Mouse (Mus musculus) embryonic facial prominence, embryonic 15.5 days (tissue): ENCODE results near the gene 1810010D01Rik. TPM values are rescaled to one million over a fixed set of nuclear protein-coding genes. Genes with fewer than 3 reads are reported as not detected.
A peak's percentile ranks its signal among the peaks of the same experiment; 100 is the strongest.

Experiments
- ATAC-seq: fragments of 200-750 bp; cut with Nextera tagmentation; 2 replicates; pipeline ENCODE4 v1.8.0; 2017; ENCODE audit warnings: low read depth, moderate TSS enrichment; ENCODE audit not compliant: insufficient number of reproducible peaks, low FRiP score, low TSS enrichment
- H3K27ac ChIP-seq: fragments of 300-500 bp; sonication (generic); replicated peaks from 2 replicates; pipeline ENCODE4 v1.5.1; 2015; ENCODE audit warnings: mild to moderate bottlenecking, inconsistent platforms
- H3K27me3 ChIP-seq: fragments of 300-500 bp; sonication (generic); 2 replicates; pipeline ENCODE4 v1.6.1; 2015; ENCODE audit warnings: inconsistent platforms
- H3K36me3 ChIP-seq: fragments of 300-500 bp; sonication (generic); 2 replicates; pipeline ENCODE4 v1.6.1; 2015; ENCODE audit warnings: mild to moderate bottlenecking, inconsistent platforms
- H3K4me1 ChIP-seq: fragments of 300-500 bp; sonication (generic); 2 replicates; pipeline ENCODE4 v1.6.1; 2015; ENCODE audit warnings: inconsistent platforms
- H3K4me2 ChIP-seq: fragments of 300-500 bp; sonication (generic); replicated peaks from 2 replicates; pipeline ENCODE4 v1.6.1; 2015; ENCODE audit warnings: mild to moderate bottlenecking, inconsistent platforms
- H3K4me3 ChIP-seq: fragments of 300-500 bp; sonication (generic); replicated peaks from 2 replicates; pipeline ENCODE4 v1.5.1; 2015; ENCODE audit warnings: mild to moderate bottlenecking, inconsistent platforms
- H3K9ac ChIP-seq: fragments of 300-500 bp; sonication (generic); 2 replicates; pipeline ENCODE4 v1.6.1; 2015; ENCODE audit warnings: inconsistent platforms
- H3K9me3 ChIP-seq: fragments of 300-500 bp; sonication (generic); replicated peaks from 2 replicates; pipeline ENCODE4 v1.6.1; 2016; ENCODE audit warnings: inconsistent platforms
- WGBS: fragments of 180-500 bp; shearing (Covaris S2); methylation state at CpG from one replicate; pipeline ENCODE4 v1.1.7; 2015; 5-methylcytosine and 5-hydroxymethylcytosine counted together
- polyA plus RNA-seq: library from polyadenylated mRNA; unstranded; fragments of >200 nt; fragmentation: Nextera tagmentation; extraction: Ambion mirVana; gene quantifications from 2 replicates; pipeline ENCODE4 v1.2.1, GENCODE M21; 2015

The 1810010D01Rik gene
- polyA plus RNA-seq: 0.19 TPM in 1 of 2 replicates, not detected in the other

DNA sequence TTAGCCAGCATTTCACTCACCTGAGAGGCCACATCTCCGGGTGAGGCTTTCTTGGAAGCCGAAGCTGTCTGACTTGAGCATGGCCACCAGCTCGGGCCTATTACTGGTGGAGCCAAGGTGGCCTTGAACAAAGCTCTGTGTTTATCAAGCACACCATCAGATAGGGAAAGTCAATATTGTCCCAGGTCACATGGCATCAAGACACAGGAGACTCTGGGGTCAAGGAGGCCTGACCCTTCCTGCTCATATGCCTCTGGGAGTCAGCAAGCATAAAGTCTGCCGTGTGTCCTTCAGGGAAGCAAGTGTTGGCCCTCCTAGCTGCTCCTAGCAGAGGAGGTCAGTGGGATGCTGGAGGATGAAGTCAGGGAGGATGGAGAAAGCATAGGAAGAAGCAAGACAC, at the start of gene 1810010D01Rik:
Gene 1810010D01Rik (minus strand): TSS at position 114 of the 400 bp plus-strand sequence.
- H3K9ac ChIP-seq: no peak within 1 kb of the TSS
- ATAC-seq: no peak
- H3K4me3 ChIP-seq: no peak within 1 kb of the TSS
- WGBS: 74% methylated on average over 4 of the region's 4 CpGs
- no peaks in the 10 kb centered on the region for H3K9me3 ChIP-seq
- no peak within 1 kb of the TSS for H3K4me2 ChIP-seq
- H3K27ac ChIP-seq: peak within 1 kb of the TSS; percentile 89
- peaks cover 30% of the 10 kb centered on the region for H3K4me1 ChIP-seq
- H3K27me3 ChIP-seq: no peaks in the 10 kb centered on the region
- no peaks in the 10 kb centered on the region for H3K36me3 ChIP-seq

DNA sequence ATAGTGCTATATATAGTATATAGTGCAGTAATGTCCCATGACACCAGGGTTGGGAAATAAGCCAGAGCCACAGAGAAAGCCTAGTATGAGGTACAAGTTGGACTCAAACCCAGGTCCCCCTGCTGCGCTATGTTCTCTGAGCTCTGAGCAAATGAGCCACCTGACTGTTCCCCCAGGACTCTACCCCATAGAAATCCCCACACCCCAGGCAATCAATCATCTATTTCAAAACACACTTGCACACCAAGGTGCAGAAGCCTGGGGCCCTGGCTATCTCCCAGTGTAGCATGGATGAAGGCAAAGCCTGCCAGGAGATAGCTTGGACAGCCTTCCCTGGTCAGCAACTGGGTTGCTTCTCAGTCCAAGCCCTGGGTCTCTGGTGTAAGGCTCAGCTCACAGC, 48.2 kb upstream of the 1810010D01Rik start:
- H3K27ac ChIP-seq: no peak overlapping the region
- ATAC-seq: no peak
- H3K4me3 ChIP-seq: no peak overlapping the region
- peaks cover 5% of the 10 kb centered on the region; the same call in 1 of the 2 replicates for H3K4me1 ChIP-seq
- no peak overlapping the region for H3K4me2 ChIP-seq
- 89% methylated on average over 1 of the region's 1 CpGs for WGBS
- H3K9me3 ChIP-seq: no peaks in the 10 kb centered on the region
- H3K36me3 ChIP-seq: peaks cover 56% of the 10 kb centered on the region
- no peak overlapping the region for H3K9ac ChIP-seq
- H3K27me3 ChIP-seq: no peaks in the 10 kb centered on the region

DNA sequence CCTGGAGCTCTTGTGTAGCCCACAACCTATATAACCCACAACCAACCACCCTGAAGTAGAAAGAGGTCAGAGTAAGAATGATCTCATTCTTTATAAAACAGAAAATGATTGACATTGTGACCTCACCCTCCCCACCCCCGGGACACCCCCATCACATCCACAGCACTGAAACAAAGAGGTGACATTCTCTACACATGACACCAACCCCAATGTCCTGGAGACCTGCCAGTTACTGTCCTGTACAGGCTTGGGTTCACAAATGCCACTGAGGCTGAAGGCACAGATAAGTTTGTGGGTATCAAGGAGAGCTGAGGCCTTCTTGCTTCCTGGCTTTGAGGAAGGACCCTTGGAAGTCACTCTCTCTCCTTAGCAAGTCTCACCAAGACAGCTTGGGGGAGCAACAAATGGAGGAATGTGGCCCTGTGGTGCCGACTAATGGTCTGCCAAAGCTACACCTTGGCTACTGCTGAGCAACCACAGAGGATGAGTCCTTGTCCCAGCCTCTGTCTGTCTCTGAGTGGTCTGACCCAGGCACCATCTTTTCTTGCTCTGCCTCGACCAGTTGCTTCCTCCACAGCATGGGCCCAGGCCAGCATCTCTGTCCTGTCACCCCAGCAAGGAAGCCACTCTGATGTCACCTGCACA, 46.2 kb upstream of the 1810010D01Rik start:
- no peak overlapping the region for H3K4me3 ChIP-seq
- H3K27me3 ChIP-seq: no peaks in the 10 kb centered on the region
- no peaks in the 10 kb centered on the region for H3K9me3 ChIP-seq
- H3K9ac ChIP-seq: no peak overlapping the region
- H3K4me1 ChIP-seq: peaks cover 5% of the 10 kb centered on the region; the same call in 1 of the 2 replicates
- WGBS: 61% methylated on average over 3 of the region's 3 CpGs
- H3K36me3 ChIP-seq: peaks cover 37% of the 10 kb centered on the region
- H3K27ac ChIP-seq: no peak overlapping the region
- no peak overlapping the region for H3K4me2 ChIP-seq
- no peak for ATAC-seq

DNA sequence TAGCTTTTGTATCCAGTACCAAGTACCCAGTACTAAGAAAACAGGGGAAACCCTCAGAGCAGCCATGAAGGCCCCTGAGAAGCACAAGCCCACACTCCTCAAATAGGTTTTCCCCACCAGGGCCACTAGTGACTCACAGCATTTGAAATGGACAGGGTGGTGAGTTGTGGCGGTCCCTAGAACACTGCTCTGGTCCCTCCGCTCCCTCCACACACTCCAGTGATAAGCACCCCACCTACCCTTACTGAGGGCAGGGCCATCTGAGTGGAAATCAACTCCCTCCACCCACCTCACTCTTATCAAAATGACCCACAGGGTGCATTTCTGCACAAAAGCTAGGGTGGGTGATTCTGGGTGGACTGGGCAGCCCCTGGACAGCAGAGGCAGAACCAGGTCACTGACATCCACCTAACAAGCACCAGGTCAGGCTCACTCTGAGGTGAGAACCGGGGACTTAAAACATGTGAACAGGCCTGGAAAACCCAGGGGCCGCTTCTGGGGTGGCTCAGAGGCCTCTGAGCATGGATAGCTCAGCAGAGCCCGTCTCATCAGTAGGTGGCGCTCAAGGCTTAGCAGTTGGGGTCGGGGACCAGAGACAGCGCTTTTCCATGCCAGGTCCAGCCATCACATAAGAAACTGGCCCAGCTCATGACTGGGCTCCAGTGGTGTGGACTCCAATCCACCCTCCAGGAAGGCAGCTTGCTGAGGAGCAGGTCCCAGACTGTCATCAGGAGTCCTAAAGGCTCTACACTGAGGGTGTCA, 45.0 kb upstream of the 1810010D01Rik start:
- no peak overlapping the region for H3K9ac ChIP-seq
- peaks cover 5% of the 10 kb centered on the region; the same call in 1 of the 2 replicates for H3K4me1 ChIP-seq
- no peaks in the 10 kb centered on the region for H3K27me3 ChIP-seq
- no peak overlapping the region for H3K4me2 ChIP-seq
- peak; percentile 16; the same call in 1 of the 2 replicates for ATAC-seq
- H3K27ac ChIP-seq: no peak overlapping the region
- WGBS: 29% methylated on average over 8 of the region's 8 CpGs
- peaks cover 36% of the 10 kb centered on the region for H3K36me3 ChIP-seq
- no peak overlapping the region for H3K4me3 ChIP-seq
- no peaks in the 10 kb centered on the region for H3K9me3 ChIP-seq

DNA sequence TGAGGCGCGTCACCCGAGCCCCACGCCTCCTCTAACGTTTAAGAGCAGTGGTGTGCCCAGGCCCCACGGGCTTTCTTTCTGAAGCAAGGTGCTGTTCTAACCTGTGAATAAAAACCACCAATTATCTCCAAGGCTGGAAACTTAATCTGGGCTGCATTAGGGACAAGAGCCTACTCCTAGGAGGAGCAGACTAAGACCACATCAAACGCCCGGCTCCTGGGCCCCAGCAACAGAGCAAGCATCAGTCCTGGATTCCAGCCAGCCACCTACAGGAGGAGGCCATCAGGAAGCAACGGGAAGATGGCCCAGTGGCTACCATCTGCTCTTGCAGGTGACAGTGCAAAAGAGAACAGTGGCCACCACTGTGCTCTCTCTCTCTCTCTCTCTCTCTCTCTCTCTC, 42.3 kb upstream of the 1810010D01Rik start:
- Histone ChIP-seq H3K9ac (no peak overlapping the region), H3K4me2 (no peak overlapping the region), H3K27me3 (no peaks in the 10 kb centered on the region), H3K4me3 (no peak overlapping the region), H3K9me3 (no peaks in the 10 kb centered on the region), H3K36me3 (peaks cover 13% of the 10 kb centered on the region), H3K27ac (no peak overlapping the region), H3K4me1 (peaks cover 5% of the 10 kb centered on the region; the same call in 1 of the 2 replicates)
- peak; percentile 25; the same call in 1 of the 2 replicates for ATAC-seq
- 49% methylated on average over 9 of the region's 9 CpGs for WGBS

DNA sequence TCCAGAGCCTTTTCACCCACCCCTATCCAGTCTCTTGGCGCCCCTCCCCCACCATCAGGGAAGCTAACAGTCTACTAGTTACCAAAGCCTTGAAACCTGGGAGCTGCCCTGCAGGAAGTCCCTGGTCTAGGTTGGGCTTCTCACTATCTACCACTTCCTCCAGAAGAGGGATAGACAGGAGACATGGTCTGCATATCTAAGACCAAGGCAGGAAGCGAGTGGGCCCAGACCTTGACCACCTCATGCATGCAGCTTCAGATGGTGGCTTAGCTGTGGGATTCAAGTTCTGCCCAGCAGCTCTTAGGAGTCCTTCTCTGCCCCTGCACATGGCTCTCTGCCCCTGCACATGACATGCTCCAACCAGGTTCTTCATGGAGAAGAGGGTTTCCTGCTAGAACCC, 41.0 kb upstream of the 1810010D01Rik start:
- ATAC-seq: no peak
- Histone ChIP-seq H3K4me1 (peaks cover 5% of the 10 kb centered on the region; the same call in 1 of the 2 replicates), H3K9ac (no peak overlapping the region), H3K4me3 (no peak overlapping the region), H3K9me3 (no peaks in the 10 kb centered on the region), H3K36me3 (no peaks in the 10 kb centered on the region), H3K4me2 (no peak overlapping the region), H3K27me3 (no peaks in the 10 kb centered on the region), H3K27ac (no peak overlapping the region)
- WGBS: 86% methylated on average over 2 of the region's 2 CpGs

DNA sequence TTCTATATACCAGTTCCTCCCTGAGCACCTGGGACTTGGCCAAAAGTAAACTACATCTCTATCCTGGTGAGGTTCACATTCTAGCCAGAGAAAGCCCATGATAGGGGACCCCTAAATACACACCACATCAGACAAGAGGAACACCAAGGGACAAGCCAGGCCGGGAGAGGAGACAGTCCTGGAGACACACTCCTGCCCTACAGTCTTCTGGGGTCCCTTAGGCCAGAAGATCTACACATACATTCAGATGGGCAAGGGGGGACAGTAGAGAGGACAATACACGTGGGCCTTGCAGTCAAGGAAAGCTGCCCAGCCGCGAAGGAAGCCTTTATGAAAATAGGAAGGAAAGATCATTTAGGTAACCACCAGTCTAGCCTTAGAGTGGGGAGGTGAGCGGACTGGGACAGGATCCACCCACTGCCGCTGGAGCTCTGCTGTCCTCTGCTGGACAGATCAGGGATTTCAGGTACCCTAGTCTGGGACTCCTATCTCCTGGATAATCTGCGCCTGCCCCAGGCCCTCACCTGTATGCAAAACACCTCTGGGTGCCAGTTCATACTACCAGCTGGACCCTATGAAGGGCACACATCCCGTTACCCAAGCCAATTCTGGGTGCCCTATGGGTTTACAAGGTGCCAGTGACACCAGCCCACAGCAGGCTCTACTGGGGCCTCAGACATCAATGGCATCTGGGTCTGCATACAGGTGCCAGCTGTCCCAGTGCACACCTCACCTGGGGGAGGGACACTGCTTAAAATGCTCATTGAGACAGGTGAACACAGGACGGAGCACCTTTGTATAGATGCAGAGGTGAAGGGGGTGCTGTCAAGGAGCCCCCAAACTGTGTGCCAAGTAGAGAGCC, 35.2 kb upstream of the 1810010D01Rik start:
- peaks cover 11% of the 10 kb centered on the region; the same call in 1 of the 2 replicates for H3K4me1 ChIP-seq
- no peak overlapping the region for H3K4me3 ChIP-seq
- H3K4me2 ChIP-seq: no peak overlapping the region
- no peaks in the 10 kb centered on the region for H3K27me3 ChIP-seq
- no peaks in the 10 kb centered on the region for H3K36me3 ChIP-seq
- H3K9me3 ChIP-seq: no peaks in the 10 kb centered on the region
- H3K27ac ChIP-seq: no peak overlapping the region
- peak; percentile 56; the same call in 1 of the 2 replicates for ATAC-seq
- WGBS: 11% methylated on average over 9 of the region's 9 CpGs
- H3K9ac ChIP-seq: no peak overlapping the region

DNA sequence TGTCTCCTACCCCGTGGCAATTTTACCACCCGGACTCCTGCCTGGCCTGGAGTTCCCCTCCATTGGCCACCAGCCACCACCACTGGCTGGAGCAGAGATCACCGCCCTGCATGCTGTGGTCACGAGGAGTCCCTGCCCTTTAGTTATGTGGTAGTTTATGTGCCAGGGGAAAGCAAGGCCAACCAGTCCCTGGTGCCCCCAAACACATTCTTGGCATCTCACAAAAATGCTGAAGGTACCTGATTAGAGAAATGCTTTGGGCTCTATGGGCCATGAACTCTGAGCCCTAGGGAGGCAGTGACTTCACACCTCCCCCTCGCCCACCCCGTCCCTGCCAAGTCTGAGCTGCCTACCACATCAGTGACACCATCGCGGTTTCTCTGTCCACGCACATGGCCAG, 34.1 kb upstream of the 1810010D01Rik start:
- Histone ChIP-seq H3K27me3 (no peaks in the 10 kb centered on the region), H3K4me3 (no peak overlapping the region), H3K9me3 (no peaks in the 10 kb centered on the region), H3K4me1 (peaks cover 11% of the 10 kb centered on the region; the same call in 1 of the 2 replicates), H3K4me2 (no peak overlapping the region), H3K36me3 (no peaks in the 10 kb centered on the region), H3K9ac (no peak overlapping the region), H3K27ac (no peak overlapping the region)
- no peak for ATAC-seq
- WGBS: 73% methylated on average over 9 of the region's 9 CpGs

DNA sequence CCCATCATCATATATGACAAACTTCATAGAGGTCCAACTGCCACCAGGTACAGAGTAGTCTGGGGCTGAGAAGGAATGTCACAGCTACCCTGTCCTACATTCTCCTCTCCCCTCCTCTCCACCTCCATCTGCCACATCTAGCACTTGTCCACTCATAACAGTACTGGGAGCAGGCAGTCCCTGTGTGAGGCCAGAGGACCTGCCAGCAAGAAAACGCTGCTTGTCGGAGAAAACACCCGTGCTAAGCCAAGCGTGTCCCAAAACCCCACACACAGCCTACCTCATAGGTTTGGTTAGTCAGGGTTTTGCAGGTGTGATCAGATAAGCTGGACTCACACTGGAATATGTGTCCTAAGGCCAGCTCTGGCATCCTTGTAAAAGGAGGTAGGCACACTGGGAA, 33.0 kb upstream of the 1810010D01Rik start:
- Histone ChIP-seq H3K4me2 (no peak overlapping the region), H3K9me3 (no peaks in the 10 kb centered on the region), H3K9ac (no peak overlapping the region), H3K4me3 (no peak overlapping the region), H3K27me3 (no peaks in the 10 kb centered on the region), H3K36me3 (no peaks in the 10 kb centered on the region), H3K4me1 (peaks cover 11% of the 10 kb centered on the region; the same call in 1 of the 2 replicates), H3K27ac (no peak overlapping the region)
- 78% methylated on average over 4 of the region's 4 CpGs for WGBS
- no peak for ATAC-seq

DNA sequence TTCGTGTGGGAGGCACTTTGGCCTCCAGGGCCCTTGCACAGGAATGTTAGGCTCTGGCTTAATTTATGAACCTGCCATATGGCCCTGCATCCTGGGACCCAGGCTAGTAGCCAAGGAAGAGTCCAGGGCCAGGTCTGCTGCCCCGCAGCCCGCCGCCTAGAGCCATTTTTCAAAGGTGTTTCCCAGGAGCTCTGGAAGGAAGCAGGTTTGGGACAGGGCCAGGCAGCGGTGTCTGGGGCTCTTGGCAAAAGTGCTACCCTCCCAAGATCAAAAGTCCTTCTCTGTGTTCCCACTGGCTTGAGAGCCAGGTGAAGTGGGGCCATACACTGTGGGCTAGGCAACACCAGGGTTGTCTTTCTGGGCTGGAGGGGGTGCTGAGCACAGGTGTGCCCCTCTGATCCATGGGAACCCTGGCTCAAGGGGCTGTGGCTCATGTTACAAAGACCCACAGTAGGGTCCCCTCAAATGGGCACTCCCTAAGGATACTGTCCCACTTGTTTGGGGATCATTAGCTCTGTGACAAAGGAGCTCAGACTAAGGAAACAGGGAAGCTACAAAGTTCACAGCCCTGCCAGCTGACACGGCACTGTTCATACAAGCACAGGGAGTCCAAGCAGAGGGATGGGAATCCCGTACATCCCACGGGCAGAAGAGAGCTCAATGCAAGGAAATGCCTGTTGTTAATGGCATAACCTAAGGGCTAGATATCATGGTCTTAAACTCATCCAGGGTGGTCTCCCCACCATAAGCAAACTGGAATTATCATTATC, 32.0 kb upstream of the 1810010D01Rik start:
- no peak overlapping the region for H3K4me2 ChIP-seq
- no peak for ATAC-seq

More for the DNA sequence above, 32.0 kb upstream of the 1810010D01Rik start:
- no peaks in the 10 kb centered on the region for H3K36me3 ChIP-seq
- H3K4me1 ChIP-seq: peaks cover 11% of the 10 kb centered on the region; the same call in 1 of the 2 replicates
- 69% methylated on average over 8 of the region's 8 CpGs for WGBS
- H3K27me3 ChIP-seq: no peaks in the 10 kb centered on the region
- no peak overlapping the region for H3K9ac ChIP-seq
- H3K9me3 ChIP-seq: no peaks in the 10 kb centered on the region
- H3K4me3 ChIP-seq: no peak overlapping the region
- no peak overlapping the region for H3K27ac ChIP-seq
